Mouse (Mus musculus) erythroblast, adult 5-6 weeks (primary cell): Measurements from ENCODE around the gene Timm10. TPM values are rescaled to one million over a fixed set of nuclear protein-coding genes. Genes with fewer than 3 reads are reported as not detected.
A peak's percentile ranks its signal among the peaks of the same experiment; 100 is the strongest.

Experiments
- ATAC-seq: replicated peaks from 2 replicates; pipeline ENCODE4 v1.8.0; 2016; ENCODE audit warnings: moderate number of reproducible peaks, mild to moderate bottlenecking, moderate TSS enrichment, inconsistent platforms; ENCODE audit not compliant: poor library complexity, low FRiP score, severe bottlenecking
- total RNA-seq, 2 experiments: library from RNA; stranded (forward) in 1 of 2; stranded (reverse) in 1 of 2; fragments of 150-400 nt in 1 of 2; fragments of 200-764, 138-1000 nt in 1 of 2; gene quantifications; 2 replicates each; pipeline versions ENCODE4 v1.2.3 to v1.2.4; 2015 to 2017; ENCODE audit warnings: low replicate concordance in 2 of 2

Timm10 gene
- total RNA-seq, 2 experiments from 2014 or later: 5.2 to 28.6 TPM

GRCm38 (mm10) chr2:84811880-84812279 lies 14.9 kb upstream of the Timm10 start:
- peak; percentile 85 for ATAC-seq

GRCm38 (mm10) chr2:84812676-84813075 lies 14.1 kb upstream of the Timm10 start:
- ATAC-seq: 0 out of 2 replicates have a peak, but pooled peaks have one; percentile 4

- no peak for ATAC-seq
Measured at GRCm38 (mm10) chr2:84819861-84820260, 6.9 kb upstream of the Timm10 start.

- no peak for ATAC-seq
Measured at GRCm38 (mm10) chr2:84822552-84822951, 4.2 kb upstream of the Timm10 start, which contains the start of gene Smtnl1. Smtnl1 (minus strand) TSS chr2:84822652.

- no peak for ATAC-seq
Measured at GRCm38 (mm10) chr2:84823237-84823636, 3.6 kb upstream of the Timm10 start.

GRCm38 (mm10) chr2:84827283-84827920 lies 605 bp downstream of the Timm10 start:
- peak; percentile 78 for ATAC-seq

GRCm38 (mm10) chr2:84831666-84832391 lies 5.0 kb downstream of the Timm10 start:
- ATAC-seq: peak; percentile 59

- no peak for ATAC-seq
Measured at GRCm38 (mm10) chr2:84837107-84837506, 10.3 kb downstream of the Timm10 start.

- ATAC-seq: no peak
Measured at GRCm38 (mm10) chr2:84837817-84838592, 11.2 kb downstream of the Timm10 start.

GRCm38 (mm10) chr2:84838593-84838949 lies 11.8 kb downstream of the Timm10 start, which contains the start of gene Slc43a1:
Slc43a1 (plus strand) TSS chr2:84838850.
- ATAC-seq: no peak

- peak; percentile 62 for ATAC-seq
Measured at GRCm38 (mm10) chr2:84838993-84839980, 12.5 kb downstream of the Timm10 start.

GRCm38 (mm10) chr2:84840016-84840747 lies 13.4 kb downstream of the Timm10 start:
- ATAC-seq: peak; percentile 48

GRCm38 (mm10) chr2:84840748-84841563 lies 14.2 kb downstream of the Timm10 start:
- peak; percentile 9 for ATAC-seq

GRCm38 (mm10) chr2:84841905-84842304 lies 15.1 kb downstream of the Timm10 start:
- peak; percentile 74 for ATAC-seq

GRCm38 (mm10) chr2:84843654-84844053 lies 16.9 kb downstream of the Timm10 start:
- ATAC-seq: no peak

- no peak for ATAC-seq
Measured at GRCm38 (mm10) chr2:84845226-84845625, 18.4 kb downstream of the Timm10 start.

- no peak for ATAC-seq
Measured at GRCm38 (mm10) chr2:84850407-84851129, 23.8 kb downstream of the Timm10 start.
